Mouse (Mus musculus): ENCODE data around the gene Gm10320. TPM values are rescaled to one million over a fixed set of nuclear protein-coding genes. Genes with fewer than 3 reads are reported as not detected.

The Gm10320 gene
- total RNA-seq (2021), result under 1 TPM in 1 of 2 experiments, not detected in 1; 0.79 TPM
- long read RNA-seq, experiment 1, result 0 reads
- long read RNA-seq, experiment 2, result 0 reads

DNA sequence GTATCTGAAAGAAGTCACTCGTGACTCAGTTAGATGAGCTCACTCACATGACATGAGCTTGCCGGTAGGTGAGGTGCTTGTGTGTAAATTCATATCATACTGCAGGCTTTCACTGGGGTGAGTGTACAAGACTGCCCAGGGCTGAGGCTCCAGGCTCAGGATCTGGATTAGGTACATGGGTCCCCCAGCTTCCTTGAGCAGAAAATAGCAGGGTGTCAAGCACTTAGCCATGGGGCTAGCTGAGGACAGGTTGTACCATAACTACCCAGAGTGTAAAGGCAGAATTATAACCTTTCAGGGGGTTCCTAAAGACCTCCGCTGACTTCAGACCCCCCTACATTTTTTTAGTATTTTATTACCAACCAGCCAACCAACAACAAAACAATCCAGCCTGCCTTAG lies at the start of gene Gm10320:
Gene Gm10320 (minus strand): TSS at position 93 of the 400 bp plus-strand sequence.
- no peak for DNase-seq

DNA sequence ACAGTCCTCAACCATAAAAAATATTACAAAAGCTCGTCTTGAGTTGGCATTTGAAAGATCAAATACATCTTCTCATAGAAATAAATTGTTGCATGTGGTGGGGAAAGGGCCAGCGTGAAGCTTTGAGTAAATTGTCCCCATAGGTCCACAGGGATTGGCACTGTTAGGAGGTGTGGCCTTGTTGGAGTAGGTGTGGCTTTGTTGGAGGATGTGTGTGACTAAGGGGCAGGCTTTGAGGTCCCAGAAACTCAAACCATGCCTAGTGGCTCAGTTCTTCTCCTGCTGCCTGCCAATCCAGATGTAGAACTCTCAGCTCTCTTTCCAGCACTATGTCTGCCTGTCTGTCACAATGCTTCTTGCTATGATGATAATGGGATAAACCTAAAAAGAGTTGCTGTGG lies 49.8 kb upstream of the Gm10320 start:
- no peak for DNase-seq

- no peak for DNase-seq
Measured at GRCm38 (mm10) chr13:98540206-98540605, 48.4 kb upstream of the Gm10320 start.

GRCm38 (mm10) chr13:98539311-98539710 lies 47.5 kb upstream of the Gm10320 start:
- DNase-seq, result no peak

DNA sequence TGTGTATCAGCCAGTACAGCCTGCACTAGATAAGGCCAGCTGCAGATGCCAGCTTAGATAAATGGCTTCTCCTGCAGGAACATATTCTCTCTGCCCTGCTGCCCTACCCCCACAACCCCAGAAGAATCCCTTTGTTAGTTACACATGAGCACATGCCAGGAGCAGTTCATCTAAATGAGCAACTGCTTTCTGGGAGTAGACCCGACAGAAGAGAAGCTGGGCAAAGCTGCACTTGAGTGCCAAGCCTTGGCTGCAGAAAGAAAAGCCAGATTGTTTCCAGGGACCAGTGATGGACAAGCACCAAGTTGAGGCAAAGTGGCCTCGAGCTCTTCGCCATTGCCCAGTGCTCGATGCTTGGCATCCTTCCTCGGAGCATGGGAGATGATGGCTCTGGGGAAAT lies 46.8 kb upstream of the Gm10320 start:
- no peak for DNase-seq

DNA sequence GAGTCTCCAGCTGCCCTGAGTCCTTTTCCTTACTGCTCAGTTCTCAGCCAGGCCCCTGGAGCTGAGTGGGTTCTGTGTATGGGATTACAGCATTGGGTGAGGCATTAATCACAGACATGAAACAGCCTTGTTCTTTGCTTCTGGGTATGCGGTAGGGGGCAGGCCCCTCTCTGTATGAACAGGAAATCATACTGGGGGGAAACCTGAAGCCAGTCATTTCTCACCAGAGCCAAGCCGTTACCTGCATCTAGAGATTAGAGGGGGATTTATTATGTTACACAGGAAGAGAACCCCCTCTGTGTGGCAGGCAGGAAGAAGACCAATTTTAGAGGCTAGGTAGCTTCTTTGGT lies 43.1 kb upstream of the Gm10320 start:
- DNase-seq, result no peak

- peak; percentile 83 to 85 for DNase-seq
Measured at GRCm38 (mm10) chr13:98534190-98534912, 42.5 kb upstream of the Gm10320 start.

GRCm38 (mm10) chr13:98533415-98533814 lies 41.6 kb upstream of the Gm10320 start:
- peak in 1 of 2 experiments; percentile 8 for DNase-seq

DNA sequence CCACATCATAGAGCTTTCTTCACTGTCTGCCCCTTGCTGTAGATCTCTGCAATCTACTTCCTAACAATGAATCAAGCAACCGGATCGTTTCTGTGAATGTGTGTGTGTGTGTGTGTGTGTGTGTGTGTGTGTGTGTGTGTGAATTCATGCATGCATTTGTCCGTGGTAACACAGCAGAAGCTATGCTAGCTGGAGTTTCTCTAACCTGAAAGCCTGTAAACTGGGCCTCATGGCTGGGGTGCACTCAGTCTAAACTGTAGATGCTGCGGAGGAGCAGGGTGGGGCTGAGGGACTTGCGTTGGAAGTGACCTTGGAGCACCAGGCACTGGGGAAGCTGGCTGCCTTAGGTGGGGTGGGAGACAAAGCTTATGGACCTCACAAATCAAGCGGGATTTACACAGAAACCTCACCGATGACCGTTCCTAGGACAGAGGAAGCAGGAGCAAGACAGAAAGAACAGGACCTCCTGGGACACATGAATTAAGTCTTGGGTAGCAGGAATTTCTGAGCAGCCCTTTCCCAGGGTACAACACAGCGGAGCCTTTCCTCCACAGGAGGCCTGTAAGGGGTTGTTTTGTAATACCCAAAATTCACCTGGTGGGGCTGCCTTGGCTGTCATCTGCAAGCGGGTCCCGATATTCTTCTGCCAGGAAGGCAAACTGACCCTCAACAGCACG lies 41.0 kb upstream of the Gm10320 start:
- no peak for DNase-seq

- no peak for DNase-seq
Measured at GRCm38 (mm10) chr13:98531976-98532375, 40.2 kb upstream of the Gm10320 start.

DNA sequence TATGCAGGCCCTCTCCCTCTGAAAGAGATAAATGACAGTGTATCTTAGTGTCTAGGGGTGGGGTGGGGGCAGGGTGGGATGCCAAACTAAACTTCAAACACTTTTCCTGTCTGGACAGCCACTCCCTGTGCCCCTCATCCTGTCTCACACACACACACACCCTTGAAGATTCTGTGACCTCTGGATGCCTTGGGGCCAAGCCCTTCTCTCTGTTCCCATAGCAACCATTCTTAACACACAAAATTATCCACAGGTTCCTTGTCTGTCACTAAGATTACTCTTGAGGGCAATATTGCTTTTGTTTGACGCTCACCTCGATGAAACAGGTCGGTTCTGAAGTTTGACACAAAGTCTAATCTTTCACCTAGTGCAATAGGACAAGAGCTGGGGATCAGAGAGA lies 39.5 kb upstream of the Gm10320 start:
- DNase-seq, result no peak

GRCm38 (mm10) chr13:98523719-98524316 lies 32.0 kb upstream of the Gm10320 start:
- DNase-seq, result no peak

DNA sequence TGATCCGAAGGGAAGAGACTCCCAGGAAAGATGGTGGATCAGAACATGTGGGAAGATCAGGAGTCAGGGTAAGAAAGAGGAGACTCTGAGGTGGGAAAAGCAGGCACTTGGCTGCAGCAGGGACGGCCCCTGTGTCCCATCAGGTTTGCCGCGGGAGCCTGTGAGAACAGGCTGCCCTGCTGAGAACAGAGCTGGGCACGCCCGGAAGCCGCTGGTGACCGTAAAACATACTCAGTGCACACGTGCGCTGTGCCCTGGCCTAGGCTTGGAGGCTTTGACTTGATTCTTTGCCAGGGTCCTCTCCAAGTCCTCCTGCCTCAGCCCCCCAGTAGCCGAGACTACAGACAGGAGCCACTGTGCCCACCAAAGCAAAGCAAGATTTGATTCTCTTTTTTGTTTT lies 26.5 kb upstream of the Gm10320 start:
- no peak for DNase-seq

GRCm38 (mm10) chr13:98517666-98518065 lies 25.9 kb upstream of the Gm10320 start:
- no peak for DNase-seq

DNA sequence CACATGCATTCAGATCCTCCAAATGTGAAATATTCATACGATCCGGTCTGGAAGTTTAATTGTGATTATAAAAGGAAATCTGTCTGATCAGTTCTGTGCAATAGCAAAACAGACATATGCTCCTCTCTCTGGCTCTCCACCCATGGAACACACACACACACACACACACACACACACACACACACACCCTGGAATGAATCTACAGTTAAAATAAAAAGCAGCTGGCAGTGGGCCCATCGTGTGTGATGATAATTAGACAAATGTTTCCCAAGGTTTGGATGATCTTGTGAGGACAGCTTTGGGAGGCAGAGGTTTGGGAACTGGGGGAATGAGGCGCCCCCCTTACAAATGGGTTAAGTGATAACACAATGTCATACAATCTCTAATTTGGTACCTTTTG lies 25.2 kb upstream of the Gm10320 start:
- DNase-seq, result no peak

DNA sequence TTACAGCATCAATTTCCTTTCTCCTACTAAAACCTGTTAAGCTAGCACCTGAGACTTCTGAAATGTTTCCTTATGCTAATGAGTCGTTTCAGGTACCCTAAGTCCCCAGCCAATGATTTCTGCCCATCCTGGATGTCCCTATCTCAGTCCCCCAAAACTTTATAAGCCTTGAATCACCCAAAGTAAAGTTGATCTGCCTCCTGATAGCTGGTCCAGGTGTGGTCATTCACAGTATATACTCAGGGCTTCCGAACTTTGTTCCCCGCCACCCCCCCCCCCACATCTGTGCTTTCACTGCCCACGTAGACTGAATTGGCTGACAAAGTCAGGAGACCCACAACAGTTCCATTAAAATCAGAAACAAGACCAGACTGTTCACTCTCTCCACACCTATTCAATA lies 20.3 kb upstream of the Gm10320 start:
- DNase-seq, result no peak

DNA sequence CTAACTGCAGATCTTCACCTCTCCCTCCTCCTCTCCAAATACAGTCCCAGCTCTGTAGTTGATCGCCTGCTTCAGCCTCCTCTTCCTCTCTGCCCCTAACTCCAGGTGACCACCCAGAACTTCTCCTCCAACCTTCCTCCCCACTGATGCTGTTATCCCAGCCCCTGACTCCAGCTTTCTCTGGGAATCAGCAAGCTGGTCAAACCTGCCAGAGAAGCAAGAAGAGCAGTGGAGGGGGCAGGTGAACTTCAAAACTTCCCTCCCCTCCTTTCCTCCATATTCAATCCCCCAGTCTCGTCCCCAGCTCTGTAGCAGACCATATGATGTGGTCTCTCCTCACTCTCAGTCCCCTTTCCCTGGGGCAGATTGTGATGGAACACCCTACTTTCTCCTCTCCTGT lies 15.9 kb upstream of the Gm10320 start:
- DNase-seq, result no peak

- no peak for DNase-seq
Measured at GRCm38 (mm10) chr13:98506496-98506895, 14.7 kb upstream of the Gm10320 start.

DNA sequence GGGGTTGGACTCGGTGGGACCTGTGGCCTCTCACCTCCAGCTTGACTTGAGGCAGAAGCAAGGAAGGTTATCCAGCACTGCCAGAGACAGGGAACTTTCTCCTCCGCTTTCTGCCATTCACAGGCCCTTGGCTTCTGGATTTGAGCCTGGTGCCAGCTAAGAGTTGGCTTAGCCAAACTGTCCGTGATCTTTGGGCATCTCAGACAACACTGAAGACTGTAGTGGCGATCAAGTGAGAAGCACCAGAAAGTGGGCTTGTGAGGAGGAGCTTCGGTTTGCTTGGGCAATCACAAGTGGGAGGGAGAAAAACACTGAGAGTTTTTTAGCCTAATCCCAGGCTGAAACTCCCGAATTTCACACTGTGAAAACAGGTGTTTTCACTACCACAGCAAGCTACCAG lies 14.2 kb upstream of the Gm10320 start:
- DNase-seq, result no peak

GRCm38 (mm10) chr13:98505489-98505857 lies 13.7 kb upstream of the Gm10320 start:
- DNase-seq, result no peak

- DNase-seq, result peak; percentile 11 to 33
Measured at GRCm38 (mm10) chr13:98504661-98505488, 13.1 kb upstream of the Gm10320 start.

GRCm38 (mm10) chr13:98504181-98504660 lies 12.4 kb upstream of the Gm10320 start:
- DNase-seq, result no peak
